Mouse (Mus musculus): ENCODE data around the gene Odf3b.

DNA sequence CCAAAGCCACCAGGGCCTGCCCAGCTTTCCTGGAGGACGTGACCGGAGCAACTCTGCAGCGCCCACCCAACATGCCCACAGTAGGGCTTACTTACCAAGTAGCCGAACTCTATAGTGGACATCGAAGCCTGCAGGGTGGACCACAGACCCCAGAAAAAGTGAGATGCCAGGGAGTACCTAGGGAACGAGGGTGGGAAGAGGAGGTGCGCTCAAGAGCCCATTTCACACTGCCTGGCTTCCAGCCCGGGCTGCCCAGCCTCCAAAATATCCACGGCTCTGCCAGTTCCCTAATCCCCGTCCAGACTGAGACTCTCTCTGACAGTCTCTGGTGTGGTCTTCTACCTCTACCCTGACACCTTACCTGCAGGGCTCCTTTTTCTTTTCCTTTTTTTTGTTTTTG, 47.6 kb upstream of the Odf3b start:
- no peak for TF ChIP-seq FLI1 (IDR thresholded peaks at IDR 0.05; ENCODE audit: low read length)
- no peak for TF ChIP-seq GATA1 (IDR thresholded peaks at IDR 0.05; ENCODE audit: borderline replicate concordance, low read length)
